Mouse (Mus musculus) retina, postnatal 7 days (tissue): Measurements from ENCODE around the gene Bcar3.
"Not testable (repeated sequence)": the region's sequence is repeated elsewhere in the genome, so short reads cannot be mapped to it uniquely, and the experiment has no call there.

ENCODE experiments used
- DNase-seq: peaks from one replicate; pipeline ENCODE4 v3.0.0-alpha.2; 2012; ENCODE audit warnings: low read depth, low spot score

Gene Bcar3

GRCm38 (mm10) chr3:122380776-122381175 lies 86.8 kb downstream of the Bcar3 start:
- DNase-seq = no peak

GRCm38 (mm10) chr3:122381591-122381990 lies 87.7 kb downstream of the Bcar3 start:
- DNase-seq = no peak

GRCm38 (mm10) chr3:122386444-122386843 lies 92.5 kb downstream of the Bcar3 start:
- DNase-seq = no peak

GRCm38 (mm10) chr3:122387771-122388170 lies 93.8 kb downstream of the Bcar3 start:
- DNase-seq = no peak

- DNase-seq = no peak
Observed at GRCm38 (mm10) chr3:122389972-122390371, 96.0 kb downstream of the Bcar3 start.

- no peak for DNase-seq
Observed at GRCm38 (mm10) chr3:122391098-122391497, 97.2 kb downstream of the Bcar3 start.

- DNase-seq = no peak
Observed at GRCm38 (mm10) chr3:122391816-122392215, 97.9 kb downstream of the Bcar3 start.

- DNase-seq = not testable (repeated sequence)
Observed at GRCm38 (mm10) chr3:122393411-122393810, 99.5 kb downstream of the Bcar3 start.

- DNase-seq = no peak
Observed at GRCm38 (mm10) chr3:122393836-122394374, 100.0 kb downstream of the Bcar3 start.

- no peak for DNase-seq
Observed at GRCm38 (mm10) chr3:122396957-122397356, 103.0 kb downstream of the Bcar3 start.

- no peak for DNase-seq
Observed at GRCm38 (mm10) chr3:122397401-122397800, 103.5 kb downstream of the Bcar3 start.

GRCm38 (mm10) chr3:122401011-122401410 lies 107.1 kb downstream of the Bcar3 start:
- no peak for DNase-seq

- no peak for DNase-seq
Observed at GRCm38 (mm10) chr3:122402143-122402542, 108.2 kb downstream of the Bcar3 start.

GRCm38 (mm10) chr3:122403860-122404557 lies 110.1 kb downstream of the Bcar3 start:
- DNase-seq = no peak

GRCm38 (mm10) chr3:122405203-122405956 lies 111.4 kb downstream of the Bcar3 start:
- DNase-seq = no peak

GRCm38 (mm10) chr3:122406416-122406815 lies 112.5 kb downstream of the Bcar3 start:
- no peak for DNase-seq

- DNase-seq = no peak
Observed at GRCm38 (mm10) chr3:122407757-122408156, 113.8 kb downstream of the Bcar3 start.

GRCm38 (mm10) chr3:122408798-122409311 lies 114.9 kb downstream of the Bcar3 start:
- no peak for DNase-seq

- DNase-seq = no peak
Observed at GRCm38 (mm10) chr3:122411590-122411989, 117.7 kb downstream of the Bcar3 start.

- DNase-seq = no peak
Observed at GRCm38 (mm10) chr3:122413729-122414561, 120.0 kb downstream of the Bcar3 start.

GRCm38 (mm10) chr3:122414868-122415267 lies 120.9 kb downstream of the Bcar3 start:
- DNase-seq = no peak

- no peak for DNase-seq
Observed at GRCm38 (mm10) chr3:122417466-122417865, 123.5 kb downstream of the Bcar3 start.
